Mouse (Mus musculus) mouse trophoblast stem cell (cell line): ENCODE results near the gene Armh3.

Source experiments
- in situ Hi-C, 2 experiments: fragments of 300-500 bp; cut with MseI, MboI; formaldehyde crosslinking; loops; 2 replicates in 1 of 2; 3 replicates in 1 of 2; pipeline ENCODE4 v1.15.1; 2025

The Armh3 gene

DNA sequence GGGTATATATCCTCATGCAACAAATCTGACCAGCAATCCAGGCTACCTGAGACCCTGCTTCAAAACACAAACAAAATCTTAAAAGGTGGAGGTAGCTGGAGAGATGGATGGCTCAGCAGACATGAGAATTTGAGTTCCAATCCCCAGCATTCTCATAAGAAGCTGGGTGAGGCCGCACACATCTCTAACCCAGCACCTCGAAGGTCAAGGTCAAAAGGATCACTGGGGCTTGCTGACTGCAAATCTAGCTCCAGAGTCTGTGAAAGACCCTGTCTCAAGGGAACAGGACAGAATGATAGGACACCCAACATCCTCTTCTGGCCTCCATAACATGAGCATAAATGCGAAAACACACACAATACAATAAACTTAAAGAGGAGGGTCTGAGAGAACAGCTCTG is 7.1 kb downstream of the Armh3 start:
- in situ Hi-C loops, result no loop called here

DNA sequence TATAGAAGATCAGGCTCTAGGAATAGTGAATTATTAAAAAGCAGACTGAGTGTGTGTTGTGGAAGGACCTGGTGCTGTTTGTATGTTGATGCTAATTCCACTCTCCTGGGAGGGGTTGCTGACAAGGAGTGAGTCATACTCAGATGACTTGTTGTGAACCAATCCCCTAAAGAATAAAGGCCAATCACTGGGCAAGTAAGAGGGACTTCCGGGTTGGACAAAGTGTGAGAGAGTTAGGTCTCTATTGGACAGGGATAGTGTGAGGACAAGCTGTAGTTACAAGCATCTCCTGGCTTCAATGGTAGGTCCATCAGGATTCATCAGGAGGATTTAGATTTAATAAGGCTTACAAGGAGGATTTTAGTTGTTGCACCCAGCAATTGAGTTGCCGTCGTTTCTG is 10.1 kb downstream of the Armh3 start:
- in situ Hi-C loops, result no loop called here

DNA sequence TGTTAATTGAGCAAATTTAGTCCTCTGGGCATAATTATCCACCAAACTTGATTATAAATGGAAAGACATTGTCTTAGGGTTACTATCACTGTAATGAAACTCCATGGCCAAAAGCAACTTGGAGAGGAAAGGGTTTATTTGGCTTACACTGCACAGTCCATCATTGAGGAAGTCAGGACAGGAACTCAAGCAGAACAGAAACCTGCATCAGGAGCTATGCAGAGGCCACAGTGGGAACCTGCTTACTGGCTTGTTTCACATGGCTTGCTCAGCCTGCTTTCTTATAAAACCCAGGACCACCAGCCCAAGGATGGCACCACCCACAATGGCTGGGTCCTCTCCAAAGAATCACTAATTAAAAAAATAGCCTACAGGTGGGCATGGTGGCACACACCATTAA is 13.9 kb downstream of the Armh3 start:
- in situ Hi-C loops, result no loop called here

DNA sequence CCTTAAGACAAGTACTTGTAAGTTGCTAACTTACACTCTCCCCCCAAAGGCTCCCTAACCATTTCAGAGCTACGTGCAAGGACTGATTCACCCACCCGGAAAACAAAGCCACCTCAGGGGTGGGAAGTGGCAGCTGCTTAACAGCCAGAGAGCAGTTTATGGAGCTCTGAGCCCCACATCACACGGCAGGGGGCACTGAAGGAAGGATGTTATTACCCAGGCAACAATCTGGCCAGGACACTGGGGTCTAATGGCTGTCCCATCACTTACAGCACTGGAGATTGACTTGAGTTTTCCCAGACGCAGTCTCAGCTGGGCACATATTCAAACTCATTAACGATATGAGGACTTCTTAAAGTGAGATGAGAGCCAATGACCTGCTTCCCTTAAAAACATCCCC is 37.5 kb downstream of the Armh3 start:
- in situ Hi-C loops, result no loop called here

DNA sequence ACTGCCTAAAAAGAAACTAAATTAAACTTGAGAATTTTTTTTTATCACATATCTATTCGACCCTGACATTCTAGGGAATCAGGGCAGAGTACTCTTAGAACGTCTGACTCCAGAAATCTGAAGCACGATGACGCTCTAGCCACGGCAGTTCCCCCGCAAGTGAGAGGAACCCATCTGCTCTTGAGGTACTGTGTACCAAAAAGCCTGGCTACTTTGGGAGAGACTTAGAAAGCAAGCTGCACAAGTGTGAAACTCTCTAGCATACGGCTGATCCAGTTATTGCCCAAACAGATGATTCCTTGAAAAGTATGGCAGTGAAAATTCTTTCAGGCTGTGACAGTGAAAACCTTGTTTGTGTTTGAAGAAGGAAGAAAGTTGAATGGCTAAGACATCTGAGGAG is 41.6 kb downstream of the Armh3 start:
- in situ Hi-C loops, result no loop called here

DNA sequence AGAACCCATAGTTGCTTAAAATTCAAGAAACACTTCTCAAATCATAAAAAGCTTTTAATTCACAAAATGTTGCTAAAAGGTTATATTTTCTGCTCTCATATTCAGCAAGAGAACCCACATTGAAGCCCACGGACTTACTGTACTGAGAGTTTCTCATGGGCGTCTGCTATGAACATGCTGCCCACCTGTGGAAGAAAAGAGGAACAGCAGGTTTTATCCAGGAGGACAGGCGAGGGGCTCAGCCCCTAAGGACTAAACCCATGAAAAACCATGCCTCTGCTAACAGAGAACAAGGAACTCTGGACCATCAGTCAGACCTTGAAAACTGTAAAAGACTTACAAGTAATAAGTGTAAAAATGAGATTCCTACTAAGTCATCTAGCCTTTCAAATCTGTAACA is 45.0 kb downstream of the Armh3 start:
- in situ Hi-C loops, result no loop called here

DNA sequence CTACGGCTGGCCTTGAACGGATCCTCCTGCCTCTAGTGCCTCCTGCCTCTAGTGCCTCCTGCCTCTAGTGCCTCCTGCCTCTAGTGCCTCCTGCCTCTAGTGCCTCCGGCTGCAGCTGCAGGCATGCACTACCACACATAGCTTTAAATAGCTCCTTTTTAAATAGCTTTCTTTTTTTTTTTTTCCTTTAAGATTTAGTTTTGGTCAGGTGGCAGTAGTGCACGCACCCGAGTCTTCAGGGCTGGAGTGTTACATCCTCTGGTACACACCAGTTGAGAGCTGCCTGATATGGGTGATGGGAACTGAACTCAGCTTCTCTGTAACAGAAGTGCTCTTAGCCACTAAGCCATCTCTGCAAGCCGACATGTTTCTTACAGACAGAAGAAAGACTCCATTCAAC is 49.1 kb downstream of the Armh3 start:
- in situ Hi-C loops, result no loop called here

DNA sequence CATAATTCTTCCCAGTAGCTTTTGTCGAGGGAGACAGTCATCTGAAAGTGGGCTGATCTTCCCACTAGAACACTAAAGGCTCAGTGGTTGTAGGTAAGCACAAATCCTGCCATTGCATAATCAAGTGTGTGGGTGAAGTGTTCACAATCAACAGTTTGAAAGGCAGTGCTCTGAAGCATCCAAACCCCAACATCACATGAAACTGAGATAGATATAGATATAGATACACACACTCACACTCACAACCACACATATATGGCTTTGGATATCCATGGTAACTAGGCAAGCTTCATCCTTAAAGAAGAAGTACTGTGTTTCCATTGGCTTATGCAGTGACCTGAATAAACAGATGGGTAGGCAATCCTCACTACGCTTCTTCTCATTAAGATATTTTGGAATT is 50.5 kb downstream of the Armh3 start:
- in situ Hi-C loops, result no loop called here

DNA sequence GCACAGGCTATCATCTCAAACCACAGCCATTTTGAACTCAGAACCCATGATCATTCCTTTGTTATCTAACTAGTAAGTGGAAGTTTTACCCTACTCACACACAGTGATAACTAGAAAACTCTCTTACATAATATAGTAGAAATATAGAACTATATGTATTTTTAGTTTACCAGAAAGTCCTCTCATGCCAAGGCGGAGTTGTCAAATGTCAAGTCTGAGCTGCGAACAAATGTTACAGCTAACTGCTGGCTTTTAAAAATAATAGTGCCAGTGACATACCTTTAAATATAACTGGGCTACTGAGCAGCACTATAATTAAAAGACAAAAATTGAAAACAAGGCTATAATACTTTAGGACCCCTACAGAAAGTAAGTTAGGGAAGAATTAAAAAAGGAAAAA is 51.0 kb downstream of the Armh3 start:
- in situ Hi-C loops, result no loop called here

DNA sequence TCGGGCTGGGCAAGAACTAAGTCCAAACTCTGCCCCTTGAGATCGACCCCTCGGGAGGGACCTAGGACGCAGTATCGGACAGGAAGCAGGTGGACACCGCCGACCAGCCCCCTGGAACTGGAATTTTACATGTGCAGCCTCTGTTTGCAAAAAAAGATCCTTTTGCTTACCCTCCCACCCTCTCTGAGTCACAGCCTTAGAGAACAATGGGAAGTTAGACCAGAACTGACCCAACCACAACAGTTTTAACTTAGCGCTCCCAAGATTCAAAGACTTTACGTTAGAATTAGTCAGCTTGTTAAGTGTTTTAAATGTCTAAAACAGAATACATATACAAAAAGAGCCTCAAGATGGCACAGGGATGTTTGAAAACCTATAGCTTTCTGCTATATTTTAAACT is 51.7 kb downstream of the Armh3 start:
- in situ Hi-C loops, result no loop called here

DNA sequence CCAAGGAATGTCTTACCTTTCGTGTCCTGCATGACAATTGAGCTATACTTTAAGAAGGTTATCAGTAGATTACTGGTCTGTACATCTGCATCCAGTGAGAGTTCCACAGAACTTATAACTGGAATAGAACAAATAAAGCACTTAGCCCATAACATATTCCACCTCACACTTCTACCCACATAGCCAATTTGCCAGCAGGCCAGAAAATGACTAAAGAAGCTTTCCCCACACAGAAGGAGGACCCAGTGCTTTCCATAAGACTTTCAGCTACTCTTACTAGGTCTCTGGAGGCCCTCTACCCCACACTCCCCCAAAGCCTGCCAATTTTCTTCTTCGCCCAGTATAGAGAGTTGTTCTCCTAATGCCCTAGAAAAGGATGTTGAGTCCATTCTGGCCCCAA is 52.3 kb downstream of the Armh3 start:
- in situ Hi-C loops, result no loop called here

DNA sequence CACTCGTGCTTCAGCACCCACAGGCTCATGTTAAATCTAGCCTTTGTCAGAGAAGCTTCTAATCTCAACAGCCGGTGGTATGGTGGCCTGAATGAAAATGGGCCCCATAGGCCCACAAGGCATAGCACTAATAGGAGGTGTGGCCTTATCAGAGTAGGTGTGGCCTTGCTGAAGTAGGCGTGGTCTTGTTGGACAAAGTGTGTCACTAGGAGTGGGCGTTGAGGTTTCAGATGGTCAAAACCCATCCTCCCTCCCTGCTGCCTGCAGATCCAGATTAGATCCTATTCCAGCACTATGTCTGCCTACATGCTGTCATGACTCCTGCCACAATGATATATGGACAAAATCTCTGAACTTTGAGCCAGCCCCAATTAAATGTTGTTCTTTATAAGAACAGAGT is 54.5 kb downstream of the Armh3 start:
- in situ Hi-C loops, result no loop called here

DNA sequence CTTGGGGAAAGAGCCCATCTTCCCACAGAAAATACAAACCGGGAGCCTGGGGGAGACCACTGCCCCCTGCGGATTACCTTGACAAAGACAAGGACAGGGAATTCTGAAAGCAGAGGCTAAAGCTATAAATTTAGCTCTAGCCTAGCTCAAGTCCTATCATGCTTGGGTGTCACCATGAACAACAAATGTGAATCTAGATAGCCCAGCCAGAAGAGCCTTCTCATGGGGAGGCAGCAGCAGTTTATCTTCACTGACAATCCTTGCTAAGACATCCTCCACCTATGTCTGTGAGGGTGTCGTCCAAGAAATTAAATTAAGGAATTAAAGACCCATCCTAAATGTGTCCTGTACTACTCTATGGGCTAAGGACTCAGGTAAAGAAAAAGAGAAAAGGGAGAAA is 60.2 kb downstream of the Armh3 start:
- in situ Hi-C loops, result no loop called here

DNA sequence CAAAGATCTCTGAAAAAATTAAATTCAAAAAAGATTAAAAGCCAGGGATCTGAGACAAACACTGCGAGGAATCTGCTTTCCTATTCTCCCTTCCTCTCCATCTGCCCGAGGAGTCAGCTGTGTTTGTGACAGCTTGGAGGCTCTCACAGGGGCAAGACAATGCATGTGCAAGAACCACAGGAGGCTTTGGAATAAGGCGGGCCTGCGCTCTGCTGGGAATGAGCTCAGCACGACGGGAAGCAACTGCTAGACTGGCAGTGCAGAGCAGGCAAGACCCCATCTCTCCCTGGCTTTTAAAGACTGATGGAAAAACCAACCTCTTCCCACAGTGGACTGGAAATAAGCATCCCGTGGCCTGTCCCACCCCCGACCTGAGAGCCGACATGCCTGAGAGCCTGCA is 60.8 kb downstream of the Armh3 start:
- in situ Hi-C loops, result no loop called here

DNA sequence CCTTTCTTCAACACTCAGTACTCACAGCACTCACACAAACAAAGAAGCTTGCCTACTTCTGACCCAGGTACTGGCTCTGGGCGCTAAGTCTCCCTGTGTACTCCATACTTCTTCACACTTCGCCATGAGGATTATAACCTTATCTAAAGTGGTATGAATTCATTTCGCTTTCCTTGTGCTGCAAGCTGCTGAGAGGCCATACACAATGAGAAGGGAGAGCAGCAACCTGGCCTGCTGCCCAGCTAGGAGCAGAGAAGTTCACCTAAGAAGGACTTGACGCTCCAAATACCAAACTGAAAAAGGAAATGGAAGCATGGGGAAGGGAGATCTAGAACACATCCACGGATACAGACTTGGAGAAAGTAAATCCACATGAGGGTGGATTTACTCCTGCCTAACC is 71.1 kb downstream of the Armh3 start:
- in situ Hi-C loops, result no loop called here

DNA sequence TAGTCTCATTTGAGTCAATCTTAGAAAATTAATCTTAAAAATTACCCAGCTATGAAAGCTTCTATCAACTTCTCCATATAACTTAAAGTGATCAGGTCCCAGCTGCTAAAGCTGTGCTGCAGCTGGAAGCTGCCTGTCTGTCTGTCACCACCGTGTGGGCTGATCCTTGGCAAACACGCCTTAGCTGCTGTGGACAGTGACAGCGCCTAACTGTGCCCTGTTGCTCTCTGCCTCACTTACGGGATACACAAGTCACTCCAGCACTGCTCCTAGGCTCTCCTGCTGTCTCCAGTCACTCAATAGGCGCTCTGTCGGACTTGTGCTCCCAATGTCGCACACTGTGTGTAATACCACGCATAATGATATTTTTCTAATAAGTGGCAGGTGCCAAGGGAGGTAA is 71.9 kb downstream of the Armh3 start:
- in situ Hi-C loops, result no loop called here

DNA sequence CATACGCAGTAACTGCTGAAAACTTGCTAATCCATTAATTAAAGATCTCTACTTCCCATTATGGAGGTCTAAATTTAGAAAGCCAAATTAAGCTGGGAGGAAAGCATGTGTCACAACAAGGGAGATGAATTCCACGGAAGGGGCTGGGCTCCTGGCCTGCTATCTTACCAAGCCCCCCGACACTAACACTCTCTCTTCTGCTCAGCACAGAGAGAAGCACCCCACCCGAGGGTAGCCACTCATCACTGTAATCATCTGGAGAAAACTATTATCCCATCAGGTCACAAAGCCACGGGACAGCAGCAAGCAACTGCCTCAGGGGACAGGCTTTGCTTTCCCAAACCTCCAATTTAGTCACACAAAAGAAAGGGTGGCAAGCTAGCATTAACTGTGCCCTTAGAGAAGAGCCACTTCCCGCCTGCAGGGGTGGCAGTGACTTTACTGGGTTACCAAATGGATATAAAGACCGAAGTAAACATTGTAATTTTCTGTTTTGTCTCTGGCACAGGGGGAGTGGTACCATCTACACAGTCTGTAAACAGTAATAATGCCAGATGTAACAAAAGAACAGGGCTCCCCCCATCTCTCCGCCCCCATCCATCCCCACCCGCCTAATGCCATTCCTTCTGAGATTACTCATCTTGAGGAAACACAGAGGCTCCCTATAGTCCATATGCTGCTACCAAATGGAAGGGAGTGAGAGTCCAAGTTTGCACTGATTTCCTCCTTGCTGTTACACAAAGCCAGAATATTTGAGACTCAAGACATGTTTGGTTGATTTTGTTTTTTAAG is 77.8 kb downstream of the Armh3 start:
- in situ Hi-C loops, result no loop called here

DNA sequence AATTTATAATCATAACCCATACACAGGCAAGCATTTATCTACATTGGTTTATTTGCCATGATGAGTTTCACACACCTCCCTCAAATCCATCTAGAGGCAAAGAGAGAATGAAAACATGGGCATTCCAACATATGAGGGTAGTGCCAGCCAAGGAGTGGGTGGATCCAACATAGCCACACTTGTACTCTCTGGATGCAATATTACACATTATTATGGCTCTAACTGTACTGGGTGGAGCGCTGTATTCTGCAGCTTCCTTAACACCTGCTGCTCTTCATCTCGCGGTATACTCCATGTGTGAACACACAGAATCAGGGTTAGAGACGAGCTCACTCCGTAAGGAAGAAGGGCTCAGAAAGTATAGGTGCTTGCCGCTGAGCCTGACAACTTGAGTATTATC is 79.9 kb downstream of the Armh3 start:
- in situ Hi-C loops, result no loop called here

DNA sequence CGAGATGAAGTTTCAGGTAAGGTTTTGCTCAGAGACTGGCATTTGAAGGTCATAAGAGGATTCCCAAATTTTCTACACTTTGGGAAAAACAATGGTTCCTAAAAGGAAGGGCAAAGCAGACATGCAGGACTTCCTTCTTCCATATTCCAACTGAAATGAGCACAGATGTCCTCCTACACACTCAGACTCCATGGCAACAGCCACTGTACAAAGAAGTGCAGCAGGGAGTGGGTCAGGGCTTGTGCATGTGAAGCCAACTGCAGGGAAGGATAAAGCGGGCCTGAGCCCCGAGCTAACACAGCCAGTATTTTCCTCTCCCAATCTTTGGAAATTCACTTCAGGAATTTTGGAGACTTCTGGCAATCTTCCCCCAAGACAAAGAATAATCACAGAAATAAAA is 80.4 kb downstream of the Armh3 start:
- in situ Hi-C loops, result no loop called here

DNA sequence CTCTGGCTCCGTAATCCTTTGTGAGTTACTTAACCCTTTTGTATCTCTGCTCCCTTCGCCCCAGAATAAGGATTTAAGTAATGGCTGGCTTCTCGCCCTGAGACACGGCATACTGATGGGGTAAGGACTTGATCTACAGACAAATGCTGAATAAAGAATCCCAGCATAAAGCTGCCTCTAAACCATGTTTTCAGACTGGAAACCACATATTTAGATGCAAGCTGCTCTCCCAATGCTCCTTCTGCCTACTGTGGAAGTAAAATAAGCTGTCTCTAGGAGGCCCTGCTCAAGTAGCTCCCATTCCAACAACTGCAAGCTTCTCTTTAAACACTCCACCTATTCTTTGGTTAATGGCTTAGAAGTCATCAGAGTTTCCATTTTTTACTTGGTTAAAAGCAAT is 81.8 kb downstream of the Armh3 start:
- in situ Hi-C loops, result no loop called here

DNA sequence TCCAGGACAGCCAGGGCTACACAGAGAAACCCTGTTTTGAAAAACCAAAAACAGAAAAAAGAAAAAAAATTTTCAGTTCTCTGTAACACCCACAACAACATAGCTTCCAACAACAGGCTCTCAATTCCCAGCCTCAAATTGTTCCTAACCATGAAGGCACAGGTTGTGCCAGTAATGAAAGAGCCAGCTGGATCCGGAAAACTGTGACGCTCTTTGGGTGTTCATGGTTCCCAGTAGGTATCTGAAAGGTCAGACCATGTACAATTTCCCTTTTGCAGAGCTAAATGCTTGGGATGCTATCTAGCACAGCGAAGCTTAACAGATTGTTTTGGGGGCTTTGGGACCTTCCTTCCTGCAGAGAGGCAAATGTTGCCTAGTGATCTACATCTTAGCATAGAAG is 82.3 kb downstream of the Armh3 start:
- in situ Hi-C loops, result no loop called here

DNA sequence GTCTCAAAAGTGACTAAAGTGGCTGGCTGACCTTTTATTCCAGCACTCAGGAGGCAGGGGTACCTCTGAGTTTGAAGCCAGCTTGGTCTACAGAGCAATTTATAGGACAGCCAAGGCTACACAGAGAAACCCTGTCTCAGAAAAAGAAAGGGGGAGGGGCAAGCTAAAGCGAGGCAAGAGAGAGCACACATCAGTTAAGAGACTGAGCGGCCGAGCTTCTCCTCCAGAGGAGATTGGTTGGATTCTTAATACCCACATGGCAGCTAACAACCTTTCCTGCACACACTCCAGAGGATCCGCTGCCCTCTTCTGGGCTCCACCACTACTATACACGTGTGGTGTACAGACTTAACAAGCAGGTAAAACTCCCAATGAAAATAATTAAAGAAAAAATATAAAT is 85.3 kb downstream of the Armh3 start:
- in situ Hi-C loops, result no loop called here

DNA sequence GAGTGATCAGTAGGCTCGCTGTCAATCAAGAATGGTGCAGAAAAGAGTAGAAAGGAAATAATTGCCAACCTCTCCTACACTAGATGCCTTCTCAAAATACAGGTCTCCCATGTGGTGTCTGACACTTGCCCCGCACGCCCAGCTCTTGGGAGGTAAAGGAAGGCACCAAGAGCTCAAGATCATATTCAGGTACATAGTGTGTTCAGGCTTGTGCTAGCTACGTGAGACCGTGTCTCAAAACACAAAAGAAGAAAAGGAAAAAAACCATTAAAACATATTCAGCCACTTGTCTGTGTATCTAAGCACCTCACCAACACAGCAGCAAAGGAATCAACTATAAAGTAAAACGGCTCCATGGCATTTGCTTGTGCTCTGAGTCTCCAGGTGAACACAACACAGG is 85.9 kb downstream of the Armh3 start:
- in situ Hi-C loops, result no loop called here
